Mouse (Mus musculus): Measurements from ENCODE around the gene Lalba.
"Not testable (repeated sequence)": the region's sequence is repeated elsewhere in the genome, so short reads cannot be mapped to it uniquely, and the experiment has no call there.

Gene Lalba

DNA sequence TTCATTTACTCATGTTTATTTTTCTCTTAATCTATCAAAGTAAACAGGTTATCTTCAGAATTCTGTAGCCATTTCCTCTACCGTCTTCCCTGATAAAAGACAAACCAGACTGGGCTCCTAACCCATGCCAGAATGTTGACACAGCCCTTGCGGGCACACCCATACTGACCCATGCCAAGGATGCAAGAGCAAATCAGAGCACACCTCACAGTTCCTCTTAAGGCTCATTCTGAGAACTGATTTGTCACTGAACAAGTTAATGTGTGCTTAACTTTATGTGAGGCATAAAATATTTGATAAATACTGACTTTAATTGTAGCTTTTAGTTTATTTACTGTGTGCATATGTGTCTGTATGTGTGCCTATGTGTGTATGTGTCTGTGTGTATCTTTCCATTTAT is 8.8 kb upstream of the Lalba start:
- DNase-seq (ENCODE audit: low read depth): no peak

DNA sequence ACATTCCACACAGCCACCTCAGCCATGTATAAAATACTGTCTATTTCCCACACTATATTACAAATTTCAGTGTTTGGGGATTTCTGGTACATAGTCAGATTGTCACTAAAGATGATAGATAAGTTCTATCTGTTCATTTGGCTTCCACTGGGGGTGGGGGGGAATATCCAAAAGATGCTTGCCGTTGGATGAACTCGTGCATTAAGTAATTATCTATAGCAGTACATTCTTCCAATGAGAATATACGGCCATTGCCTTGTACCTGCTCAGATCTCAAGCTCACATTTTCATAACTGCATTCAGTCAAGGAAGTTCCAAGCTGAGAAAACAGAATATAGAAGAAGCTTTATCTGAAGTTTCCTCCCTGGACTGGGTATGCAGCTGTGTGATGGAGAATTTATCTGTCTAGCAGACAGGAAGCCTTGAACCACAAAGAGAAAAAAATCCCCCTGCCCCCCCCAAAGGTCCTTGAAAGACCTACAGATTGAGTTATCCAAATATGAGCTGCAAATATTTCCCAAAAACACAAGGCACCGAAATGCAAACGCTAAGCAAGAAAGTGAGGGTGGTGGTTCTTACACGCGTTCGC is 4.0 kb upstream of the Lalba start:
- no peak for DNase-seq (ENCODE audit: low read depth)

DNA sequence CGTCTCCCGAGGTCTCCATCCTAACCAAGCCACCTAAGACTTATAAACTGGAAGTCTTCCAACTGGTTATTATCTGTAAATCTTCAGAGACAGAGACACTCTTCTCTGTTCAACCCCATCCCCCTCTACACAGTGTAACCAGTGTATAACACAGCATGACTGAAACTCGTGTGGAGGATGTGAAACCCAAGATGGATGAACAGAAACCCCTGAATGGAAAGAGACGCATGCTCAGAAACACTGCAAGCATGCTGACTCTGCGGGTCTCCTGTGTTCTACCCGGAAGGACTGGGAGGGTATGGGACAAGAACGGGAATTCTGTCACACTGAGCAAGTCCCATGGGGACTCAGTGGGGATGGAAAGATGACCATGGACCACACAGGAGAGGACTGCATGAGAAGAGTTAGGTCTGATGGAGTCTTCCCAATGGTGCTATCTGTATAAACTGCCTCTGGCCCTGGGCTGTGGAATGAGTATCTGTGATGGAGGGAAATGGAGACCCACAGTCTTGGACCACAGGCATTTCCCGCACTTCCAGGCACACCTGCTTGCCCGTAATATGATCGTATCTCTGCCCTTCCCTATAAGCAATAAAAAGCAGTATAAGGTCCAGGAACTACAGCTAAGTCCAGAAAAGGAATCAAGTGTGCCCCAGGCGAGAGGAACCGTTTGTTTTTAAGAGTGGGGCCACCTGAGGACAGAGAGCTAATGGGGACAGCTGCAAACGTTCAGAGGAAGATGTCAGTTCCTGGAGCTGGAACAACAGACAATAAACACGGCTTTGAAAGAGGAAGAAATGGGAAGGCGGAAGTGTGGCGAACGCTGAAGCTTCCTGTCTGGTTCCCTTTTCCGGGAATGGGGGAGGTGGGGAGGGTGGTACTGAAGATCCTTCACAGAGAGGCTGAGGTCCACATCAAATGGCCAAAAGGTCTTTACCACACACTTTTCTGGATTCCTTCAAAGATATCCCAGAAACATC is 1.7 kb upstream of the Lalba start:
- no peak for DNase-seq (ENCODE audit: low read depth)

DNA sequence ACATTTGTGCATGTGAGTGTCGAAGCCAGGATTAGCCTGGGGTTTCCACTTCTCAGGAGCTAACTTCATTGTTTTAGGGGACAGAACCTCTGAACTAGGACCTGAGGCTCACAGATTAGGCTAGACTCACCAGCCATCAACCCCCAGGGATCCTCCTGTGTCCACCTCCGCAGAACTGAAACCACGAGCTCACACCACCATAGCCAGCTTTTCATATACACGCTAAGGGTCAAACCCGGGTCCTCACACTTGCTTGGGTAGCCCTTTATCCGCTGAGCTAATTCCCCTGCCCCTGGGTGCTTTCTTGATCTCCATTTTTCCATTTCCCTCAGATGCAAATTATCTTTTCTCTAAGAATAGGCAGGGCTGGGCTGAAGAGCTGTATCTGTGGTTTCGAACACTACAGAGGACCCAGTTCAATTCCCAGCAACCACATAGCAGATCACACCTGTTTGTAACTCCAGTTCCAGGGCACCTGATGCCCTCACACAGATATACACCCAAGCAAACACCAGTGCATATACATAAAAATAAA is 2.9 kb downstream of the Lalba start:
- no peak for DNase-seq (ENCODE audit: low read depth)

DNA sequence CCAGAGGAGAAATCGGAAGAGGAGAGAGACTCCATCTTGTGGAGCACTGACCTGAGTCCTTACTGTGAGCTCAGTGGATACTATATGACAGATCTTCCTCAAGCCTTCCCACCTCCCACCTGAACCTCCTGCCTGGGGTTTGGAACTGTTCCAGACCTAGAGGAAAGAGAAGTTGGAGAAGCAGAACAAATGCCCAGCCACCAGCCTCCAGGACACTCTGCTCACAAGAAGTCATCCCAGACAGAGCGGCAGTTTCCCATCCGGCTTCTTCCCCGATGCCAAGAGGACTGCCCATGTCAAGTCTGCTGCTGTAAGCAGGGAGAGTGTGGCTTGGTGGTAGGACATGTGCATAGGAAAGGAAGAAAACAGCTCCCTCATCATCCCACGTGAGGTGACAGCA is 6.2 kb downstream of the Lalba start:
- no peak for DNase-seq (ENCODE audit: low read depth)

DNA sequence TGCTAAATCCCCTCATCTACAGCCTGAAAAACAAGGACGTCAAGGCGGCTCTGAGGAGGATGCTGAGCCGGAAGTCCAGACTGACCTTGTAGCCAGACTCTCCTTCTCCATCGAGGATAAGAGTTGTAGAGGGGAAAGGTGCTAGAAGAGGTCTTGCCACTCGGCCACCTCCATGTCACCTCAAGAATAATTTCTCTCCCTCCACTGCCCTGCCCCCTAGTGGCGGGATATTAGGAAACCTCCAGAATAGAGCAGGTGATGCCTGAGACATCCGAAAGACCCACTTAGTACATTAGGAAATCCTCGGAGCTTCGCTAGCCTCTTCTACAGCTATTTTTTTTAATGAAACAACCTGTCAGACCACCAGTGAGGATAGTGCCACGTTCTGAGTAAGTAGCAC is 7.1 kb downstream of the Lalba start:
- no peak for DNase-seq (ENCODE audit: low read depth)

DNA sequence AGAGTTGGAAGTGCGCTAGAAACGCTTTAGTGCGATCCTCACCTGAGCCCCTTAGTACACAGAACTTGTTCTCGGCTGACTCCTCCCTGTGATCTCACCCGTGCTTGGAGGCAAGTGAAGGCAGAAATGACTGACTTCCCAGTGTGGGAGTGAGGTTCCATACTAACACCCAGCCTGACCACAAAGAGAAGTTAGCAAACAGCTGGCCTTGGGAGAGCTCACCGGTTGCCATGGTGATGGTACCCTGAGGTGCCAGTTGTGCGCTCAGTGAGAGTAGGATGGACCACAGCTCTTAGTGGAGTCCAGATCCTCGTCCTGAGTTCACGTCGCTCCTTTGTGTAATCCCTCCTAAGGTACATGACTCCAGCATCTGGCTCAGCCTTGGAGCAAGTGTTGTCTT is 7.6 kb downstream of the Lalba start:
- DNase-seq (ENCODE audit: low read depth): no peak

DNA sequence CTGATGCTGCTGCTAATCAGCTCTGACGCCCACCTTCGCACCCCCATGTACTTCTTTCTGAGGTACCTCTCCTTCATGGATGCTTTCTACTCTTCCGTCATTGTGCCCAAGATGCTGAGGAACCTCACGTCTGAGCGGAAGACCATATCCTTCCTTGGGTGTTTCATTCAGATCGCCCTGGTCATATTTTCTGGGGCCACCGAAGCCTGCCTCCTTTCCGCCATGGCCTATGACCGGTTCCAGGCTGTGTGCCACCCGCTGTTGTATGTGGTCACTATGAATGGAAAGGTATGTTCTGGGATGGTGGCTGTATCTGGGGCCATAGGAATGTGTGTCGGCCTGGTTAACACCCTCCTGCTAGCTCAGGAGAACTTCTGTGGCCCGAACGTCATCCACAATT is 11.0 kb downstream of the Lalba start:
- DNase-seq (ENCODE audit: low read depth): no peak

DNA sequence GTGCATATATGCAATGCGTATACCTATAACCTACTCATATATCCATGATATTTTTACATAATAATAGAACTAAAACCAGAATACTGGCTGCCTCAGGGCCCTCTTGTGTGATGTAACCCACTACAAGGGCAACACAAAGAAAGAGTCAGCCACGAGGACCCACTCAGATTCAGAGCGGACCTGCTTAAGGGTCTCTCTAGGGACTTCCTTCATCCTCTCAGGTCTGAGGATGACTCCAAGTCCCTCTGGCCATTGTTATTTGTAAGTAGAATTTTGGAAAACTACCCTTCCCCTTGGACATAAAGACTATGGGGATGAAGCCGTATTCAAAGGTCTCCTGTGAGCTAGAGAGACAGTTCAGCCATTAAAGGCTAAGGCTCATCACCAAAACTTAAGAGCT is 12.9 kb downstream of the Lalba start, which contains the start of gene OR5BS1P:
Gene OR5BS1P (plus strand): TSS at position 301 of the 400 bp plus-strand sequence.
- DNase-seq (ENCODE audit: low read depth): no peak

DNA sequence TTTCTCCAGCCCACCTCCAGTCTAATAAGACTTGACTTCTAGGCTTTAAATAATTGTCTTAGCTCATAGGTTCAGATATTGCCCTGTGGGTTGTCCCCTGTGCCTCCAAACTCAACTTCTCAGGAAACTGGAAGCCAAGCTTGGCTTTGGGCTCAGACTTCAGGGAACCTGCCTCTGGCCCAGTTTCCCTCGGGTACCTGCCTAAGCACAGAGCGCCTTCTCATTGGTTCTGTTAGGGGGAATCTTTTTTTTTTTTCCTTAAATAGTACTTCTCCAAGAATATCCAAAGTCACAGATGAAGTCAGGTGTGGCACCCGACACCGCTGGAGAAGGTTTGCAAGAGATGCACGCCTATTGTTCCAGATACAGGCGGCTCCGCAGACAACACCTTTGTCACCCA is 30.2 kb downstream of the Lalba start, which contains the start of gene Olfr281:
Gene Olfr281 (plus strand): TSS at position 301 of the 400 bp plus-strand sequence.
- no peak for DNase-seq (ENCODE audit: low read depth)

DNA sequence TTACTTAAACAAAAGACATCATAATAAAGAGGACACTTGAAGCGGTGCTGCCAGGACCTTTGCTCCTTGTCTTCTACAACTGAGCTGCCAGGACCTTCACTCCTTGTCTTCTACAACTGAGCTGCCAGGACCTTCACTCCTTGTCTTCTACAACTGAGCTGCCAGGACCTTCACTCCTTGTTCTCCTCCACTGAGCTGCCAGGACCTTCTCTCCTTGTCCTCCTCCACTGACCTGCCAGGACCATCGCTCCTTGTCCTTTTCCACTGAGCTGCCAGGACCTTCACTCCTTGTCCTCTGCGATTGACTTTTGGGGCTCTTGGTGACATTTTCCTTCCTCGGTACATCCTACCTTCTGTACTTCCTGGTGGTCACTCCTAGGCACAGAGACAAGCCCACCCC is 34.0 kb downstream of the Lalba start:
- no peak for DNase-seq (ENCODE audit: low read depth)

DNA sequence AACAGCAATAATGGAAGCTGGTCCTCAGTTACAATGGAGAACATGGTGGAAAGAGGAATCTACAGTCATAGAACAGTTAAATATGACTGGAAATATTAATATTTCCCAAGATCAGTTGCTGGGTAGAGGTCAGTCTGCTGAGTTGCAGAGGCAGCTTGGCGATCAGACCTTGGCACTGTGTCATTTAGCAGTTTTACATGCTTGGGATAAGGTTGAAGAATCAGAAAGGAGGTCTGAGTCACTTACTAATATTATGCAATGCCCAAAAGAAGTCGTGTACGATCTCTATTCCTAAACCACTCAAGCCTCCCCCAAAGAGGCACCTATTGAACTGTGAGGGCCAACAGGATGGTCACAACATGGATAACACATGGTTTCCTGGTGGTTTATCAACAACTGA is 38.0 kb downstream of the Lalba start:
- DNase-seq (ENCODE audit: low read depth): no peak

DNA sequence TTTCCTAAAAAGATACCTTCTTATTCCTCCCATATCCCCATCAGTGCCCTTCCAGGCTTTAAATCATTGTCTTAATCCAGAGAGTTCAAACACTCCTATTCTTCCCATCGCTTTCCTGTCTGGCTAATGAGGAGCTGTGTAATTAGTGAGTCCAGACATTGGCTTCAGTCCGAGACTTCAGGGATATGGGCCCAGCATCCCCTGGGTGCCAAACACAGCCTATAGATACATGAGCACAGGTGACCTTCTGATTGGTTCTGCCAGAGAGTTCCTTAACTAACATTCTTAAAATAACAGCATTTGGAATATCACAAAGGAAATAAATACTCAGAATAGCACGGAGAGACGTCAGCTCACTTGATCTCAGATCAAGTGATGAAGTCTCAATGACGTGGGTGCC is 51.6 kb downstream of the Lalba start, which contains the start of gene Olfr282:
Gene Olfr282 (plus strand): TSS at position 301 of the 400 bp plus-strand sequence.
- DNase-seq (ENCODE audit: low read depth): not testable (repeated sequence)
